Mouse (Mus musculus) gastrocnemius, postnatal 10 days (tissue): ENCODE data around the gene Gabrb1. TPM values are rescaled to one million over a fixed set of nuclear protein-coding genes. Genes with fewer than 3 reads are reported as not detected.
"Not testable (repeated sequence)": the region's sequence is repeated elsewhere in the genome, so short reads cannot be mapped to it uniquely, and the experiment has no call there.

Experiments
- DNase-seq: peaks from one replicate; pipeline ENCODE4 v3.0.0; 2021; ENCODE audit warnings: mixed read lengths
- total RNA-seq, 2 experiments: library from RNA; stranded (reverse); gene quantifications; 2 replicates each; pipeline ENCODE4 v1.2.3; 2021

Gene Gabrb1
- total RNA-seq, 2 experiments from 2014 or later = 0.07 to 0.12 TPM

GRCm38 (mm10) chr5:72043226-72044151 is 385.6 kb downstream of the Gabrb1 start:
- no peak for DNase-seq

GRCm38 (mm10) chr5:72046261-72046660 is 388.3 kb downstream of the Gabrb1 start:
- DNase-seq = no peak

GRCm38 (mm10) chr5:72064079-72064478 is 406.2 kb downstream of the Gabrb1 start:
- DNase-seq = no peak

GRCm38 (mm10) chr5:72068826-72069225 is 410.9 kb downstream of the Gabrb1 start:
- no peak for DNase-seq

- not testable (repeated sequence) for DNase-seq
These were observed 411.5 kb downstream of the Gabrb1 start for GRCm38 (mm10) chr5:72069398-72069797.

- no peak for DNase-seq
These were observed 418.9 kb downstream of the Gabrb1 start for GRCm38 (mm10) chr5:72076781-72077180.

- no peak for DNase-seq
These were observed 428.6 kb downstream of the Gabrb1 start for GRCm38 (mm10) chr5:72086518-72086917.

GRCm38 (mm10) chr5:72094582-72094981 is 436.7 kb downstream of the Gabrb1 start:
- no peak for DNase-seq

GRCm38 (mm10) chr5:72095015-72095414 is 437.1 kb downstream of the Gabrb1 start:
- no peak for DNase-seq

GRCm38 (mm10) chr5:72104274-72104921 is 446.5 kb downstream of the Gabrb1 start:
- DNase-seq = no peak

GRCm38 (mm10) chr5:72122414-72123037 is 464.6 kb downstream of the Gabrb1 start:
- DNase-seq = no peak

GRCm38 (mm10) chr5:72126681-72127080 is 468.8 kb downstream of the Gabrb1 start:
- no peak for DNase-seq

GRCm38 (mm10) chr5:72133906-72134305 is 476.0 kb downstream of the Gabrb1 start:
- no peak for DNase-seq

- DNase-seq = no peak
These were observed 480.3 kb downstream of the Gabrb1 start for GRCm38 (mm10) chr5:72138256-72138655.

GRCm38 (mm10) chr5:72139619-72140018 is 481.7 kb downstream of the Gabrb1 start:
- DNase-seq = no peak

- DNase-seq = no peak
These were observed 490.8 kb downstream of the Gabrb1 start for GRCm38 (mm10) chr5:72148679-72149078.

GRCm38 (mm10) chr5:72150870-72151269 is 493.0 kb downstream of the Gabrb1 start:
- no peak for DNase-seq

GRCm38 (mm10) chr5:72155686-72156085 is 497.8 kb downstream of the Gabrb1 start:
- not testable (repeated sequence) for DNase-seq

GRCm38 (mm10) chr5:72156598-72156997 is 498.7 kb downstream of the Gabrb1 start:
- DNase-seq = no peak

- DNase-seq = no peak
These were observed 500.8 kb downstream of the Gabrb1 start for GRCm38 (mm10) chr5:72158667-72159066.

- DNase-seq = no peak
These were observed 501.6 kb downstream of the Gabrb1 start for GRCm38 (mm10) chr5:72159537-72159936.

GRCm38 (mm10) chr5:72160781-72161485 is 503.0 kb downstream of the Gabrb1 start:
- no peak for DNase-seq
